Mouse (Mus musculus) spleen, adult 2 months (tissue): ENCODE results near the gene Map1b. TPM values are rescaled to one million over a fixed set of nuclear protein-coding genes. Genes with fewer than 3 reads are reported as not detected.

Source experiments
- DNase-seq, 2 experiments: peaks; one replicate each; pipeline versions ENCODE4 v3.0.0 to v3.0.0-alpha.2; 2012 to 2021; ENCODE audit warnings: low spot score in 2 of 2, low read depth in 1 of 2
- H3K27ac ChIP-seq: fragments of 200-500 bp; 2 replicates; pipeline ENCODE4 v1.5.1; 2012; ENCODE audit warnings: low read length, inconsistent platforms; ENCODE audit not compliant: insufficient read depth
- H3K27me3 ChIP-seq: fragments of 200-500 bp; 2 replicates; pipeline ENCODE4 v1.6.1; 2012; ENCODE audit warnings: mild to moderate bottlenecking, moderate library complexity, low read length, inconsistent platforms; ENCODE audit not compliant: control insufficient read depth, insufficient read depth
- H3K36me3 ChIP-seq: fragments of 200-500 bp; 2 replicates; pipeline ENCODE4 v1.6.1; 2012; ENCODE audit warnings: mild to moderate bottlenecking, low read length, inconsistent platforms; ENCODE audit not compliant: control insufficient read depth, insufficient read depth
- H3K4me1 ChIP-seq: fragments of 200-500 bp; 2 replicates; pipeline ENCODE4 v1.6.1; 2011; ENCODE audit warnings: inconsistent platforms; ENCODE audit not compliant: control insufficient read depth, insufficient read depth, insufficient read length
- H3K4me3 ChIP-seq: fragments of 200-500 bp; 2 replicates; pipeline ENCODE4 v1.5.1; 2011; ENCODE audit warnings: mild to moderate bottlenecking, inconsistent platforms; ENCODE audit not compliant: insufficient read depth, insufficient read length; ENCODE audit errors: extremely low read depth
- CTCF ChIP-seq: fragments of 200-500 bp; IDR thresholded peaks from 2 replicates; pipeline ENCODE4 v1.5.1; 2011; ENCODE audit warnings: mild to moderate bottlenecking, inconsistent platforms; ENCODE audit not compliant: insufficient read depth, insufficient read length, insufficient replicate concordance; ENCODE audit errors: extremely low read depth
- POLR2A ChIP-seq: fragments of 200-500 bp; IDR thresholded peaks from 2 replicates; pipeline ENCODE4 v1.6.1; 2011; ENCODE audit warnings: low read depth, low read length, inconsistent platforms
- whole genome bisulfite sequencing: fragments of 180-500 bp; shearing (Covaris S2); methylation state at CpG from one replicate; pipeline ENCODE4 v1.1.7; 2018; 5-methylcytosine and 5-hydroxymethylcytosine counted together
- polyA plus RNA-seq: library from polyadenylated mRNA; depleted of rRNA; stranded (reverse); fragments of >200 nt; gene quantifications from 2 replicates; pipeline ENCODE4 v1.2.3, GENCODE M21; 2012

The Map1b gene
- polyA plus RNA-seq, 1 experiment = 0.35 TPM

DNA sequence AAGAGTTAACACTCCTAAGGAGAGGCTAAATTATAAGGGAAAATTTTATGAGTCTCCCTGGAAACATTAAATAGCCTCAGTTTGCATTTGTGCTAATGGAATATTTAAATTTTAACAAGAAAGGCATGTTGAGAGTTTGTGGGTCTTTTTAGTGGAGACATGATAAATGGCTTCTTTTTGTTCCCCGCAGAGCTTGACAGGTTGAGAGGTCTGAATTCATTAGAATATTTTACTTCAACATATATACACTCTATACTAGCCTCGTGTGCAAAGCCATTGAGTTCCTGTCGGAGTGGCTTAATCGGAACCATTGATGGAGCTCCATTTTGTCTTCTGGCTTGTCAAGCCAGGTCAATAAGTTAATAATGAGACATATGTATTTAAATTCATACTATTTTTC is 6.4 kb downstream of the Map1b start:
- Histone ChIP-seq H3K4me3 (no peak overlapping the region), H3K36me3 (no peaks in the 10 kb centered on the region), H3K4me1 (no peaks in the 10 kb centered on the region), H3K27ac (no peak overlapping the region), H3K27me3 (no peaks in the 10 kb centered on the region)
- TF ChIP-seq POLR2A (no peak), CTCF (no peak)
- WGBS = 81% methylated on average over 4 of the region's 4 CpGs
- no peak for DNase-seq

DNA sequence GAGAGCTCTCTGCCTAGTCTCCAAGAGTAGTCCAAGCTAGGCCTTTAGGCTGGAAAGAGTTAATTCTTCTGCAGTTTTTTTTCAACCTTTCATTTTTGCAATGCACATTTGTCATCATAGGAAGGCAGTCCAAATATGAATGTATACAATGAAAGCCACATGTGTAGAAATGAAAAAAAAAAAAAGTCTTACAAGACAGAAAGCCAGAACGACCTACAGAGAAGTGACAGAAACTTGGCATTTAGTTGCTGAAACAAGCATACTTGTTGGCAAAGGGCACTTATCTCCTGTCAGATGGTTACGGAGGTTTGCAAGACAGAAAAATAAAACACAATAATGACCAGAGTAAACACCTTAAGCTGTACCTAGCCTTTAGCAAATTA is 9.8 kb downstream of the Map1b start:
- 52% methylated on average over 2 of the region's 2 CpGs for WGBS
- 0 out of 2 replicates have a peak, but pooled peaks cover 2% of the 10 kb centered on the region for H3K27me3 ChIP-seq
- H3K27ac ChIP-seq = no peak overlapping the region
- no peaks in the 10 kb centered on the region for H3K36me3 ChIP-seq
- no peak overlapping the region for H3K4me3 ChIP-seq
- TF ChIP-seq CTCF = no peak
- TF ChIP-seq POLR2A = no peak
- peaks cover 4% of the 10 kb centered on the region; the same call in 1 of the 2 replicates for H3K4me1 ChIP-seq
- DNase-seq = no peak

DNA sequence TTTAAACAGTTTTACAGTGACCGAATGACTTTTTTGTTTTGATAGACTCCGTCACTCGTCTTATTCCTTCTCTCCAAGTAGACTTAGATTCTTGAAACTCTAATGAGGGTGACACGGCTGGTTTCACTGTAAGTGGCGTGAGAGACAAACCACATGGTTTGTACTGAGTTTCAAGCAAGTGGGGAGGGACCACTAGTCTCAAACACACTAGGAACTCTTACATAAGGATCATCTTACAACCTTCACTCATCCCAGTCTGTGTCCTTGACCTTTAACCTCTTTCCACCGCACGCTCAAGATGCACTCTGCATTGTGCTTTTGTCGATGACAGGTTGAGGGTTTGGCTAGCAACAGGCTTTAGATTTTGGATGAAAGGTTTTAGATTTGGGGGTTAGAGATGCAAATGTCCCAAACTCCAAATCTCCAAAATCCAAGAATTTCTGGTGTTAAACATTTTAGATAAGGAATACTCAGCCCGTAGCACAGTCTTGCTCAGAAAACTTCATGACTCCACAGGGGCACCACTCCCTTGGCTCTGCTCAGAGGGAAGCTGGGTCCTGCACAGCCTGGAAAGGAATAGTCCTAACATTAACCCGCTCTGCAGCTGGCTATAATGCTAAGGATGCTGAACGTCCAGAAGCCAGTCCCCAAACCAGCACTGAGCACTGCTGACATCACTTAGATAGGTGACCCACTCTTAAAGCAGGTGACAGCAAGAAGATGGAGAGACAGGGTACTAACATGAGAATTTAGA is 10.3 kb downstream of the Map1b start:
- Histone ChIP-seq H3K4me1 (peaks cover 4% of the 10 kb centered on the region; the same call in 1 of the 2 replicates), H3K36me3 (no peaks in the 10 kb centered on the region), H3K4me3 (no peak overlapping the region), H3K27me3 (0 out of 2 replicates have a peak, but pooled peaks cover 2% of the 10 kb centered on the region), H3K27ac (no peak overlapping the region)
- no peak for DNase-seq
- no peak for TF ChIP-seq POLR2A
- WGBS = 85% methylated on average over 11 of the region's 11 CpGs

DNA sequence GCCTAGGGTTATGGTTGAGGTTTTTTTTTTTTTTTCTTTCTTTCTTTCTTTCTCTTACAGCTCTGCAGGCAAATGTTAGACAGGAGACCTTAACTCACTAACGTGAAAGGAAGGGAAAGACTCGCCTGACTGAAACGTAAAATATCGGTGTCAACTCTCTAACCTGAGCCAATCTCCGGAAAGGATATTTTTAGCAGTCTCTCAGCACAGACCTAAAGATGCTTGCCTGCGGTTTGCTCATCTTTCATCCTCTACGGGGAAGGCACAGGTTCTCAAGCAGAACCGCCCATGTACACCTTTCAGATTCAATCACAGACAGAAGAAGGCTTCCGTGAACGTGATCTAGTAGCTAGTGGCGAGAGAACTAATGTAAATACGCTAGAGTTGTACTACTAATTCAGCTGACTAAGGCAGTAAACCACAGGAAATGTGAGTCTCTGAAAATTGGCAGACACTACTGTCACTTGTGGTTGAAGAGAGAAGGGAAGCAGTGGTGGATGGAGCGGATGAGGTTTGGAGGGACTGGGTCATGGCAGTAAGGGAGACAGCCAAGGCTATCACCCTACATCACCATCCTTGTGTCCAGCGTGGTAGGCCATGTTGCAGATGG is 12.9 kb downstream of the Map1b start:
- Histone ChIP-seq H3K27ac (no peak overlapping the region), H3K4me1 (peaks cover 4% of the 10 kb centered on the region; the same call in 1 of the 2 replicates), H3K27me3 (0 out of 2 replicates have a peak, but pooled peaks cover 2% of the 10 kb centered on the region), H3K36me3 (no peaks in the 10 kb centered on the region), H3K4me3 (no peak overlapping the region)
- no peak for DNase-seq
- no peak for TF ChIP-seq POLR2A
- no peak for TF ChIP-seq CTCF
- 6% methylated on average over 14 of the region's 14 CpGs for WGBS

DNA sequence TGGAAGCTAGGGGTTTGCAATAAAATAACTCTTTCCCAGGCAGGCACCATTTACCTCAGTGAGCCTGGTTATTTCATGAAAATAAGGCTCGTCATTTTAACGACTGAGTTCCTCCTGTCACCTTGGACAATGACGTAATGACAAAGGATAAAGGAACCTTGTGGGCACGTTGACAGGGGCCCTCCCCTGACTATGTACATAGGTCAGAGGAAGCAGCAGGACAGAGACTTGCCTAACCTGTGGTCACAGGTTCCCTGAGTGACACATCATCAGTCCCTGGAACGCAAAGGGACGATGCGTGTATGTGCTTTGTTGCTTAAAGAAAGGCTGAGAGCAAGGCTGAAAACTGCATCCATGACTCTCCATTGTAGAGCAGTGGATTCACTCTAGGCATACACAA is 13.4 kb downstream of the Map1b start:
- Histone ChIP-seq H3K27ac (no peak overlapping the region), H3K4me1 (peaks cover 4% of the 10 kb centered on the region; the same call in 1 of the 2 replicates), H3K36me3 (no peaks in the 10 kb centered on the region), H3K4me3 (no peak overlapping the region), H3K27me3 (0 out of 2 replicates have a peak, but pooled peaks cover 2% of the 10 kb centered on the region)
- 17% methylated on average over 7 of the region's 7 CpGs for WGBS
- TF ChIP-seq POLR2A = no peak
- TF ChIP-seq CTCF = no peak
- DNase-seq = no peak

DNA sequence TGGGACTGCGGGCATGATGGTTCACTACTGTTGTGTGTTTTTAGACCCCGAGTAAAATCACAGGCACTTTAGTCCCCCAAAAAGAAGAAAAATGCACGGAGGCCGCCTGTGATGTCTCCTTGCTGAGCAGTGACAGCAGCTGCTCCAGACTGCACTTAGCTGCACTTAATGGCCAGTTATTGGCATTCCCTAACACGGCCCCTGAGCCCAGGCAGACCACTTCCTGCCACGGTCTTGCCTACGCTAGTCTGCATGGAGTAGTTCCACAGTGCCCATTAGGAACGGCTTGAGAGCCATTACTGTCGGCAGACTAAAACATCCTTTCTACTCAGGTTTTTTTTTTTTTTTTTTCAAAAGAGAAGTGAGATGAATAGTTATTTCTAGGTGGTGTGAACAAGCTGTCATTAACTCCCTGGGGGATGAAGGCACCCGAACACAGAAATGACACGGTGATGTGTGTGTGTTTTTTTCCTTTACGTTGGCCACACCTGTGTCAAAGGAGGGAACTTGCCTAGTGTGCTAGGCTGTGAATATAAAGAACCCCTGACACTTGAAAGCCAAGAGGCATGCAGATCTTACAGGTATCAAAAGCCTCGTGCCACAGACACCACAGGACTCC is 14.1 kb downstream of the Map1b start:
- 35% methylated on average over 13 of the region's 13 CpGs for WGBS
- H3K4me1 ChIP-seq = peaks cover 4% of the 10 kb centered on the region; the same call in 1 of the 2 replicates

More for the DNA sequence above, 14.1 kb downstream of the Map1b start:
- Histone ChIP-seq H3K27ac (no peak overlapping the region), H3K4me3 (no peak overlapping the region), H3K27me3 (0 out of 2 replicates have a peak, but pooled peaks cover 2% of the 10 kb centered on the region), H3K36me3 (no peaks in the 10 kb centered on the region)
- DNase-seq = peak in 1 of 2 experiments; percentile 22
- no peak for TF ChIP-seq POLR2A
- TF ChIP-seq CTCF = no peak
